Mouse (Mus musculus) kidney, adult 9 months (tissue): Measurements from ENCODE around the gene Hs3st6.

Experiments
- DNase-seq: peaks from one replicate; pipeline ENCODE4 v3.0.0; 2022

Gene Hs3st6

GRCm38 (mm10) chr17:24773241-24773640, 20.5 kb downstream of the Hs3st6 start:
- DNase-seq, result no peak

- no peak for DNase-seq
Measured at GRCm38 (mm10) chr17:24775173-24775572, 22.4 kb downstream of the Hs3st6 start.

GRCm38 (mm10) chr17:24777073-24777472, 24.3 kb downstream of the Hs3st6 start:
- no peak for DNase-seq

- DNase-seq, result no peak
Measured at GRCm38 (mm10) chr17:24780821-24781220, 28.0 kb downstream of the Hs3st6 start.

- no peak for DNase-seq
Measured at GRCm38 (mm10) chr17:24792190-24792589, 39.4 kb downstream of the Hs3st6 start.

GRCm38 (mm10) chr17:24794791-24795190, 42.0 kb downstream of the Hs3st6 start:
- no peak for DNase-seq

- no peak for DNase-seq
Measured at GRCm38 (mm10) chr17:24796969-24797368, 44.2 kb downstream of the Hs3st6 start.

- no peak for DNase-seq
Measured at GRCm38 (mm10) chr17:24798229-24798628, 45.4 kb downstream of the Hs3st6 start.

GRCm38 (mm10) chr17:24799476-24799875, 46.7 kb downstream of the Hs3st6 start:
- DNase-seq, result peak; percentile 41

- DNase-seq, result no peak
Measured at GRCm38 (mm10) chr17:24800524-24800923, 47.7 kb downstream of the Hs3st6 start.

- peak; percentile 76 for DNase-seq
Measured at GRCm38 (mm10) chr17:24803952-24804951, 51.5 kb downstream of the Hs3st6 start, which contains the start of gene Meiob. TSS of gene Meiob (plus strand) at chr17:24804289.
